Mouse (Mus musculus) T-helper 1 cell (primary cell): ENCODE results near the gene Cyp2c69.
"Not testable (repeated sequence)": the region's sequence is repeated elsewhere in the genome, so short reads cannot be mapped to it uniquely, and the experiment has no call there.

Experiments used
- in situ Hi-C: fragments of 300-600 bp; cut with MboI, MseI; formaldehyde crosslinking; loops from one replicate; pipeline ENCODE4 v1.15.1; 2025; ENCODE audit warnings: high pct_unique_total_duplicates

Gene Cyp2c69

DNA sequence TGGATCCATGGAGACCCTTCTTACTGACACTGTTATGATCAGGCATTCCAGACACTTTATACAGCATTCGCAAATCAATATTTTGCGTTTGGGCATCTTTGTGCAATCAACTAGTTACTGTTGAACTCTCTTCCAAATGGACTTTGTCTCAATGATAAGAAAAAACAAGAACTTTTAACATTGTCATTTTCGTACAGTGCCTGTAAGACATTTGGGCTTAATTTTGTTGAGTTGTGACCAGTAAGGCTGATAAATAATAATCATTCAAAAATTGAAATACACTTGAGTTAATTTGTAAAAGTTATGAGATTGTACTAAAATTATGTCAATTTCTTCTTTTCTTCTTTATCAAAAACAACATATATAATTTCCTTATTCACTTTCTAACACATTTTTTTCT, at the start of gene Cyp2c69:
Gene Cyp2c69, minus strand, starts transcription at position 101 of the 400 bp plus-strand sequence.
- in situ Hi-C loops: not testable (repeated sequence)

DNA sequence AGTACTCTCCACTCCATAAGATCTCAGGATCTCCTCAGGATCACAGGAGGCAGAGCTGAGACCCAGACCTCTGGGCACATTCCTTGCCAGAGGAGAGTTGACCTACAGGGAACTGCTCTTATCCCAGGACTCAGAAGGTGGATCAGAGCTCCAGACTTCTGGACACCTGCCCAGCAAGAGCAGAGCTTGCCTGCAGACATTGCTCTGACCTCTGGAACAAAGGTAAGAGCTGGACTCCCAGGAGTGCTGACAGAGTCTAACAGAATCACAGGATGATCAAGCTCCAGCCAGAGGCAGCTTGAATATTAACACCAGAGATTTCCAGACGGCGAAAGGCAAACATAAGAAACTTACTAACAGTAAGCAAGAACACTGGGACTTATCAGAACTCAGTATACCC, 48.8 kb upstream of the Cyp2c69 start:
- in situ Hi-C loops: no loop called here

DNA sequence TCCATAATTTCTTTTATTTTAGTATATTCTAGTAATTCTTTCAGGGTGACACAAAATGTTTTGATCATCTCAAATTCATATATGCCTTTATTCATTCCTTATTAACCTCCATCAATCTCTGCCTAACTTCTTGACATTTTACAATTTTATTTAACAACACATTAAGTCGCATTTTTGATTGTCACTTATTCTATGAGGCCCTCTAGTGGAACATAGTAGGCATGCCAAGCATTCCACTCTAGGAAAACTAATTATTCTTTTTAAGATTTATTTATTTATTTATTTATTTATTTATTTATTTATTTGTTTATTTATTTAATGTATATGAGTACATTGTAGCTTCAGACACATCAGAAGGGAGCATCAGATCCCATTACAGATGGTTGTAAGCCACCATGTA, 43.4 kb upstream of the Cyp2c69 start:
- in situ Hi-C loops: no loop called here

DNA sequence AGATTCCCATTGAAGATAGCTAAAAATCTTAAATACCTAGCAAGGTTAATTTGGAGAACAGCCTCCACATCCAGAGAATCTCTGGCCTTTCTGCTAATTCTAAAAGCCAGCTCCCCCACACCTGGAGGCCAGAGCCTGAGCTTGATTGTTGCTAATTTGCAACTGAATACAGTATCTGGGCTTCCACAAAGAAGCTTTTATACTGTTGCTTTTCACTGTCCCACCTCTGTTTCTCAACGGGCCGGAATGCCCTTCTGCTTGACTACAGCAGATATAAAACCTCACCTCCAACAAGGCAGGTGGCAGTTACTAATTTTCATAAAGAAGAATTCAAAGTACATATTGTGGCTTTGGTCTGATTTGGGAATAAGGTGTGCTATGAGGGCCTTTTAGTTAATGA, 15.1 kb upstream of the Cyp2c69 start:
- in situ Hi-C loops: no loop called here

DNA sequence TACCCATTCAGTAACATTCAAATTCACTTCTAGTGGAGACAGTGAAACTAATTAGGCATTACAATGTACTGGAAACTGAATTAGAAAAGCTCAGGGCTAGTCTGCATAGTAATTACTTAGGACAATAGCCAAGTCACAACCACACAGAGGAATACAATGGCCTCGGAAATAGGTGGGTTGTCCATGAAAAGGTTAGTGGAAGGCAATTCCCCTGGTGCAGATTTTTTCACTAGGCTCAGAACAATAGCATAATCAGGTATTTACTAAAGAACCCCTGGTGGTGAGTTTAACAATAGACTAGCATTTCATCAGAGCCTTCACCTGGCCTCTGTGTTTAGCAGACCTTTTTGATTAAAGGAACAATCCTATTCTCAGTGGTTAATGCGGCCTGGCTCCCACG, 3.5 kb upstream of the Cyp2c69 start:
- in situ Hi-C loops: not testable (repeated sequence)

DNA sequence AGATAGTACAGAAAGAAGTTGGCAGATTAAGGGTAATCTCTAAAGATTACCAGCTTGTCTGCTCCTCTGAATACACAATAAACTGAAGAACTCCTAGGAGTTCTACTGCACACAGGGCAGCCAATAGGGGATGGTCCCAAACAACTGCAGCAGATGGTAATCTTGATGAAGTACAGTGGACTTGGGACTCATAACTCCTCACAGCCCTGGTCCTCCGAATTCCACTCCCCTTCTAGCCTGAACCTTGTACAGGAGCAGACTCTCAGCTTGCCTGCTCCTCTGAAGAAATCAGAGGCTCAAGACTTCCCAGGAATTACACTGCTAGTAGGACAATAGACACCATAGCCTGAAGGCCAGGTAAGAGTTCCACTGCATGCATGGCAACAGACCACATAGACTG, 20.5 kb downstream of the Cyp2c69 start:
- in situ Hi-C loops: no loop called here

DNA sequence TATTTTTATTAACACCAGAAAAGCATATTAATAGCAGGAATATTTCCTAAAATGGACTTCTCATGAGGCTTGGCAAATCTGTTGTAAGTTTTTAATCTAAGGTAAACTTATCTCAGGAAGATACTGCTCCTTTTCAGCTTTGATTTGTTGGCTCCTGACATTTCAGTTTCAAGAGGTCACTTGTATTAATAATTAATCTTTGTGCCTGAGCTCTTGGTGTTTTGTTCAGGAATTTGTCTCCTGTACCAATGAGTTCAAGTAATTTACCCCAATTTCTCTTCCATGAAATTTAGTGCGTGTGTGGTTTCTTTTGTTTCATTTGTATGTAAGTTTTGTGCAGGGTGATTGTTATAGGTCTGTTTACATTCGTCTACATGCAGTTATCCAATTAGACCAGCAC, 65.7 kb downstream of the Cyp2c69 start:
- in situ Hi-C loops: not testable (repeated sequence)

DNA sequence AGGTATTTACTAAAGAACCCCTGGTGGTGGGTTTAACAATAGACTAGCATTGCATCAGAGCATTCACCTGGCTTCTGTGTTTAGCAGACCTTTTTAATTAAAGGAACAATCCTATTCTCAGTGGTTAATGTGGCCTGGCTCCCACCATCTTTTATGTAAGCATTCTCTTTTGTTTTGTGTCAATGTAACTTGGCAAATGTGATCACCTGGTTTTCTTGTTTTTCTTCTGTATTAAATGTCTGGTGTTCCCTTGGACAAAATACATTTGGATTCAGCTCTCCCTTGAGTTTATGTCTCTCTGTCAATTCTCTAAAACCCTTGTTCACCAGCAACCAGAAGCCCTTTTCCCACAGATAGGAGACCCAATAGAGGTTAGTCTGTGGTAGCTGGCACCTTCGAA, 70.2 kb downstream of the Cyp2c69 start:
- in situ Hi-C loops: not testable (repeated sequence)

DNA sequence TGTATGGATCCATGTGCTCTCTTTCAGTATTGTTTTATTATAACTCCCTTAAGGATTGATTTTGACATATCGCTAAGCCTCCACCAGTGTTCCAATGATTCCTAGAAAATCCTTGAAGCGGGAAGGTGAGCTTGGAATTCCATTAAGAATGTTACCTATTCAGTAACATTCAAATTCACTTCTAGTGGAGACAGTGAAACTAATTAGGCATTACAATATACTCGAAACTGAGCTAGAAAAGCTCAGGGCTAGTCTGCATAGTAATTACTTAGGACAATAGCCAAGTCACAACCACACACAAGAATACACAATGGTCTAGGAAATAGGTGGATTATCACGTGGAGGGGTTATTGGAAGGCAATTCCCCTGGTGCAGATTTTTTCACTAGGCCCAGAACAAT, 70.6 kb downstream of the Cyp2c69 start:
- in situ Hi-C loops: not testable (repeated sequence)

DNA sequence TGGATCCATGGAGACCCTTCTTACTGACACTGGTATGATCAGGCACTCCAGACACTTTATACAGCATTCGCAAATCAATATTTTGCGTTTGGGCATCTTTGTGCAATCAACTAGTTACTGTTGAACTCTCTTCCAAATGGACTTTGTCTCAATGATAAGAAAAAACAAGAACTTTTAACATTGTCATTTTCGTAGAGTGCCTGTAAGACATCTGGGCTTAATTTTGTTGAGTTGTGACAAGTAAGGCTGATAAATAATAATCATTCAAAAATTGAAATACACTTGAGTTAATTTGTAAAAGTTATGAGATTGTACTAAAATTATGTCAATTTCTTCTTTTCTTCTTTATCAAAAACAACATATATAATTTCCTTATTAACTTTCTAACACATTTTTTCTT, 73.9 kb downstream of the Cyp2c69 start, which contains the start of gene Cyp2c40:
Gene Cyp2c40, minus strand, starts transcription at position 101 of the 400 bp plus-strand sequence.
- in situ Hi-C loops: not testable (repeated sequence)
